Mouse (Mus musculus): ENCODE measurements at regions not wholly inside any gene's neighbourhood (a gene's known extent, or its start where the extent isn't known, plus 50 kb on each side); places are given as distances from the start of the nearest gene placed in this dataset.

- H3K4me3 ChIP-seq = no peak overlapping the region
- DNase-seq (ENCODE audit: low spot score) = peak; percentile 58
- 61% methylated on average over 9 of the region's 9 CpGs for WGBS
- H3K27me3 ChIP-seq (ENCODE audit: insufficient read depth, poor library complexity, severe bottlenecking) = peaks cover 35% of the 10 kb centered on the region; the same call in 1 of the 2 replicates
- H3K27ac ChIP-seq = no peak overlapping the region
- no peaks in the 10 kb centered on the region for H3K36me3 ChIP-seq
- no peaks in the 10 kb centered on the region for H3K4me1 ChIP-seq
- H3K9me3 ChIP-seq = no peaks in the 10 kb centered on the region
Observed at GRCm38 (mm10) chr6:117067541-117068305, 100.6 kb upstream of the Cxcl12 start.

- no peaks in the 10 kb centered on the region for H3K9me3 ChIP-seq
- H3K27me3 ChIP-seq (ENCODE audit: insufficient read depth, poor library complexity, severe bottlenecking) = peaks cover 19% of the 10 kb centered on the region; the same call in 1 of the 2 replicates
- no peaks in the 10 kb centered on the region for H3K4me1 ChIP-seq
- no peak overlapping the region for H3K27ac ChIP-seq
- no peak overlapping the region for H3K4me3 ChIP-seq
- 73% methylated on average over 6 of the region's 6 CpGs for WGBS
- peak; percentile 19 for DNase-seq (ENCODE audit: low spot score)
- no peaks in the 10 kb centered on the region for H3K36me3 ChIP-seq
Observed at GRCm38 (mm10) chr6:117071311-117071710, 97.0 kb upstream of the Cxcl12 start.

GRCm38 (mm10) chr6:117071857-117072256 lies 96.5 kb upstream of the Cxcl12 start:
- no peaks in the 10 kb centered on the region for H3K4me1 ChIP-seq
- H3K4me3 ChIP-seq = no peak overlapping the region
- no peaks in the 10 kb centered on the region for H3K36me3 ChIP-seq
- 59% methylated on average over 8 of the region's 8 CpGs for WGBS
- H3K9me3 ChIP-seq = no peaks in the 10 kb centered on the region
- peaks cover 17% of the 10 kb centered on the region; the same call in 1 of the 2 replicates for H3K27me3 ChIP-seq (ENCODE audit: insufficient read depth, poor library complexity, severe bottlenecking)
- no peak for DNase-seq (ENCODE audit: low spot score)
- no peak overlapping the region for H3K27ac ChIP-seq

GRCm38 (mm10) chr6:117079500-117079899 lies 88.8 kb upstream of the Cxcl12 start:
- no peaks in the 10 kb centered on the region for H3K9me3 ChIP-seq
- H3K36me3 ChIP-seq = no peaks in the 10 kb centered on the region
- DNase-seq (ENCODE audit: low spot score) = no peak
- 76% methylated on average over 5 of the region's 5 CpGs for WGBS
- no peak overlapping the region for H3K4me3 ChIP-seq
- H3K27ac ChIP-seq = no peak overlapping the region
- peaks cover 19% of the 10 kb centered on the region; the same call in 1 of the 2 replicates for H3K27me3 ChIP-seq (ENCODE audit: insufficient read depth, poor library complexity, severe bottlenecking)
- H3K4me1 ChIP-seq = no peaks in the 10 kb centered on the region

GRCm38 (mm10) chr6:117080973-117081372 lies 87.4 kb upstream of the Cxcl12 start:
- Histone ChIP-seq H3K4me1 (no peaks in the 10 kb centered on the region), H3K36me3 (no peaks in the 10 kb centered on the region), H3K9me3 (no peaks in the 10 kb centered on the region), H3K4me3 (no peak overlapping the region), H3K27ac (no peak overlapping the region), H3K27me3 (ENCODE audit: insufficient read depth, poor library complexity, severe bottlenecking) (peaks cover 19% of the 10 kb centered on the region; the same call in 1 of the 2 replicates)
- DNase-seq (ENCODE audit: low spot score) = no peak
- 45% methylated on average over 13 of the region's 13 CpGs for WGBS

- H3K27me3 ChIP-seq (ENCODE audit: insufficient read depth, poor library complexity, severe bottlenecking) = peaks cover 19% of the 10 kb centered on the region; the same call in 1 of the 2 replicates
- H3K9me3 ChIP-seq = no peaks in the 10 kb centered on the region
- H3K36me3 ChIP-seq = no peaks in the 10 kb centered on the region
- 57% methylated on average over 6 of the region's 6 CpGs for WGBS
- no peak for DNase-seq (ENCODE audit: low spot score)
- no peaks in the 10 kb centered on the region for H3K4me1 ChIP-seq
- no peak overlapping the region for H3K27ac ChIP-seq
- no peak overlapping the region for H3K4me3 ChIP-seq
Observed at GRCm38 (mm10) chr6:117084211-117084610, 84.1 kb upstream of the Cxcl12 start.

- Histone ChIP-seq H3K4me1 (no peaks in the 10 kb centered on the region), H3K9me3 (no peaks in the 10 kb centered on the region), H3K4me3 (no peak overlapping the region), H3K36me3 (no peaks in the 10 kb centered on the region), H3K27me3 (ENCODE audit: insufficient read depth, poor library complexity, severe bottlenecking) (peaks cover 19% of the 10 kb centered on the region; the same call in 1 of the 2 replicates), H3K27ac (no peak overlapping the region)
- DNase-seq (ENCODE audit: low spot score) = no peak
- 73% methylated on average over 13 of the region's 13 CpGs for WGBS
Observed at GRCm38 (mm10) chr6:117084833-117085500, 83.4 kb upstream of the Cxcl12 start.

- WGBS = 89% methylated on average over 6 of the region's 6 CpGs
- Histone ChIP-seq H3K9me3 (no peaks in the 10 kb centered on the region), H3K36me3 (no peaks in the 10 kb centered on the region), H3K4me3 (no peak overlapping the region), H3K4me1 (no peaks in the 10 kb centered on the region), H3K27ac (no peak overlapping the region), H3K27me3 (ENCODE audit: insufficient read depth, poor library complexity, severe bottlenecking) (no peaks in the 10 kb centered on the region)
- DNase-seq (ENCODE audit: low spot score) = no peak
Observed at GRCm38 (mm10) chr6:117094742-117095141, 73.6 kb upstream of the Cxcl12 start.

- no peaks in the 10 kb centered on the region for H3K4me1 ChIP-seq
- DNase-seq (ENCODE audit: low spot score) = no peak
- 53% methylated on average over 10 of the region's 10 CpGs for WGBS
- no peak overlapping the region for H3K27ac ChIP-seq
- H3K27me3 ChIP-seq (ENCODE audit: insufficient read depth, poor library complexity, severe bottlenecking) = no peaks in the 10 kb centered on the region
- H3K36me3 ChIP-seq = no peaks in the 10 kb centered on the region
- no peak overlapping the region for H3K4me3 ChIP-seq
- no peaks in the 10 kb centered on the region for H3K9me3 ChIP-seq
Observed at GRCm38 (mm10) chr6:117099871-117100270, 68.5 kb upstream of the Cxcl12 start.

- H3K4me3 ChIP-seq = no peak overlapping the region
- H3K9me3 ChIP-seq = no peaks in the 10 kb centered on the region
- H3K27ac ChIP-seq = no peak overlapping the region
- H3K4me1 ChIP-seq = no peaks in the 10 kb centered on the region
- H3K27me3 ChIP-seq (ENCODE audit: insufficient read depth, poor library complexity, severe bottlenecking) = 0 out of 2 replicates have a peak, but pooled peaks cover 4% of the 10 kb centered on the region
- H3K36me3 ChIP-seq = no peaks in the 10 kb centered on the region
- 81% methylated on average over 4 of the region's 4 CpGs for WGBS
- DNase-seq (ENCODE audit: low spot score) = no peak
Observed at GRCm38 (mm10) chr6:117102693-117103092, 65.6 kb upstream of the Cxcl12 start.

- no peak for DNase-seq (ENCODE audit: low spot score)
- Histone ChIP-seq H3K4me1 (no peaks in the 10 kb centered on the region), H3K4me3 (no peak overlapping the region), H3K27me3 (ENCODE audit: insufficient read depth, poor library complexity, severe bottlenecking) (0 out of 2 replicates have a peak, but pooled peaks cover 4% of the 10 kb centered on the region), H3K36me3 (no peaks in the 10 kb centered on the region), H3K27ac (no peak overlapping the region), H3K9me3 (no peaks in the 10 kb centered on the region)
- WGBS = 77% methylated on average over 6 of the region's 6 CpGs
Observed at GRCm38 (mm10) chr6:117104047-117104446, 64.3 kb upstream of the Cxcl12 start.

- Histone ChIP-seq H3K36me3 (no peaks in the 10 kb centered on the region), H3K4me1 (no peaks in the 10 kb centered on the region), H3K27me3 (ENCODE audit: insufficient read depth, poor library complexity, severe bottlenecking) (0 out of 2 replicates have a peak, but pooled peaks cover 4% of the 10 kb centered on the region), H3K27ac (no peak overlapping the region), H3K9me3 (no peaks in the 10 kb centered on the region), H3K4me3 (no peak overlapping the region)
- whole genome bisulfite sequencing = 62% methylated on average over 2 of the region's 2 CpGs
- no peak for DNase-seq (ENCODE audit: low spot score)
Observed at GRCm38 (mm10) chr6:117104463-117104862, 63.9 kb upstream of the Cxcl12 start.

GRCm38 (mm10) chr6:117105182-117105589 lies 63.1 kb upstream of the Cxcl12 start:
- DNase-seq (ENCODE audit: low spot score) = no peak
- Histone ChIP-seq H3K9me3 (no peaks in the 10 kb centered on the region), H3K36me3 (no peaks in the 10 kb centered on the region), H3K27ac (no peak overlapping the region), H3K4me1 (no peaks in the 10 kb centered on the region), H3K4me3 (no peak overlapping the region), H3K27me3 (ENCODE audit: insufficient read depth, poor library complexity, severe bottlenecking) (0 out of 2 replicates have a peak, but pooled peaks cover 4% of the 10 kb centered on the region)
- 63% methylated on average over 6 of the region's 6 CpGs for WGBS
